Mouse (Mus musculus): ENCODE results near the gene Adam1a.

DNA sequence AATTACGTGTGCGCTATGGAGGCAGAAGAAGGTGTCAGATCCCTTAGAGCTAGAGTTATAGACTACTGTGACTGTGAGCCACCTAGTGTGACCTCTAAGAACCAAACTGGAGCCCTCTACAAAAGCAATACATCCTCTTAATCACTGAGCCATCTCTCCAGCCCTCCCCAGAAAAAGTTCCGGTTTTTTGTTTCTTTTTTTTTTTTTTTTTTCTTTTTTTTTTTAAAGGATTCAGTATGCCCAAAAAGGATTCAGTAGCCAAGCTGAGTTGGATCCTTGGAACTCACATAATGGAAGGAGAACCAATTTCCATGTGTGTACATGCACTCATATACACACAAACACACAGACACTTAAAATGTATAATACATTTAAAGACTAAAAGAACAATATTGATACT, 1.9 kb downstream of the Adam1a start:
- no peak for TF ChIP-seq POLR2A (IDR thresholded peaks at IDR 0.05; ENCODE audit: borderline replicate concordance, control insufficient read depth, low read depth, low read length)
- TF ChIP-seq CTCF (IDR thresholded peaks at IDR 0.05; ENCODE audit: control insufficient read depth, insufficient read depth, low read length): no peak

Data from bone marrow, adult 2 months (tissue).